Mouse (Mus musculus): ENCODE measurements at regions not wholly inside any gene's neighbourhood (a gene's known extent, or its start where the extent isn't known, plus 50 kb on each side); places are given as distances from the start of the nearest gene placed in this dataset.

DNA sequence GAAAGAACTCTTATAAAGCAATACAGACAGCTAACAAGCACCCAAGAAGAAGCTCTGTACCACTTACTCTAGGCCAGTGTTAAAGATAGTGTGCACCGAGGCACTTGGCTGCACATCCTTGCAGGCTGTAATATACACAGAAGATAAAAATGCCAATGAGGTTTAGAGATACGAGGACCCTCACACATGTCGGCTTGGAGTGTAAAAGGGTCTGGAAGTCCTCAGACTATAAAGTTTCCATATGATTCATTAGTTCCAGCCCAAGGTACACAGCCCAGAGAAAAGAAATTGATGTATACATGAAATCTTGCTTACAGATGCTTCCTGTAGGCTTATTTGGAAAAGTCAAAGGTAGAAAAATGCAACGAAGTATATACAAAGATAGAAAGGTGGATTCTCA lies 800.3 kb upstream of the Lrrc6 start:
- in situ Hi-C loops (cut with MboI), result no loop called here

DNA sequence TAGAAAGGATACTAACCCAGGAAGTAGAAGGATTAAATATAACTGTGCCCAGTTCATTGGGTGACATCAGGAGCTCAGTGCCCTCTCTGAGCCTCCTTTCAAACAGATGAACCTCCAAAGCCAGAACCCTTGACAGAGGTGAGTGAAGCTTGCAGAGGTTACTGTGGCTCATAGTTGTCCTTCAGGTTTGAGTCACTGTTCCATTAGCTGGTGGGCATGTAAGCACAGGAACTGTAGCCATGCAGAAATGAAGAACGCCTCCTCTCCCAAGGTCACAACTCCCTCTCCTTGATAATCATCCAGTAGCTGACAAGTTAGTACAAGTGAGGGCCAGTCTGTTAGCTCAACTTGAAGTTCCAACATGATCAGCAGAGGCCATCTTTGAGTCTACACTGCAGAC lies 794.1 kb upstream of the Lrrc6 start:
- in situ Hi-C loops (cut with MboI), result no loop called here

DNA sequence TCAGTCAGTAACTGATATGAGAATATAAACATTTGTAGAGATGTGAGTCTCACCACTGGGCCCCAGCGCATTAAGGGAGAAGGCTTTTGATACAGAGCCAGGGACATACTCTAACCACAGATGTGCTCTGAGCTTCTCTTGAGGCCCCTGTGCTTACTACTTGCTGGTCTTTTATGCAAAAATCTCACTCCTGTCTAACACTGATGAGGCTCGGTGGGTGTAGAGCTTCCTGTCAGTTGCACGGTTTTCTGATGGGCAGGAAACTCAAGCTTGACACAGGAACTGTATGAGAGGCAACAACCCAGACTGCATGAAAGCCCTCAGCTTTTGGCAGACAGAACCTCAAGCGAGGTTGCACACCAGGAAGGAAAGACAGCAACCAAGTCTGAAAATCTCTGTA lies 789.0 kb upstream of the Lrrc6 start:
- in situ Hi-C loops (cut with MboI), result no loop called here

DNA sequence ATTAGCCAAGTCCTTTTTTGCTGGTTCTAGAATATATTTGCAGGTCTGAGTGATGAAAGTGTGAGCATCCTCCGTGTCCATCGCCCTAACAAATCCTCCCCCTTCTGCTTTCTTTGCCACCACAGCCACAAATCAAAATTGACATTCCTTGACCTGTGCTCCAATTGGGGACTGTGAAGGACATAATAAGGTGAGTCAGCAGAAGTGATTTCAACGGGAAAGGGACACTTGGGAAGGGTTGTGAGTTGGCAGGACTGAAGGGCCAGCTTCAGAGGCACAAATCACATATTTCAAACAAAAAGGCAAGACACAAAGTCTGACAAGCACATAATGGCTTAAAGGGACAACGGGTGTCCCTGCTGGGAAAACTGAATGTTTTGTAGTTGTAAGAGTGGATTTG lies 784.2 kb upstream of the Lrrc6 start:
- in situ Hi-C loops (cut with MboI), result no loop called here

DNA sequence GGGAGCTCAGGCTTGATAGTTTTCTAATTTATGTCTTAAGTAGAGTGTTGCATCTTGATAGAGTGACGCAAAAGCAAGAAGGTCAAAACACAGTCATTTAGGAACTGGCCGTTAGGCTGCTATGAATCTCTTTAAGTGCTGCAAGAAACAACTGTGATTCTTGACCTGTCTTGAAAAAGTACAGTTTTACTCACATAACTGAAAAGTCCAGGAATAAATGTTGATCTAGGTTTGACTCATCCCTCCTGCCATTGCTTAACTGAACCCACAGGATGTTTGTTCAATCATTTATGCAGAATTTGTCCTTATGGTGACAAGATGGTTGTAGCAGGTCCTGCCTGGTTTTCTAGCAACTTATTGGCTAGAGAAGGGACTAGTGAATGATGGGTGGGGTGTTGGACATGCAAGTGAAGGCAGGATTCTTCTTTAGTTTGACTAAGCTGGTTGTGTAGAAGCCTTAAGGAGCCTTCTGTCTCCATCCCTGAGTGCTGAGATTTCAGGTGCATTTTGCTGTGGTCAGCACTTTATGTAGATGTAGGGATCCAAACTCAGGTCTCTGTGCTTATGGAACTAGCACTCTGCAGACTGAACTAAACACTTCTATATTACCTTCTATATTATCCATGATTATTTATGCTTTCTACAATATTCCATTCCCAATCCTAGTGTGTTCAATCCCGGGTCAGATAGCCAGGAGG lies 782.7 kb upstream of the Lrrc6 start:
- in situ Hi-C loops (cut with MboI), result no loop called here

DNA sequence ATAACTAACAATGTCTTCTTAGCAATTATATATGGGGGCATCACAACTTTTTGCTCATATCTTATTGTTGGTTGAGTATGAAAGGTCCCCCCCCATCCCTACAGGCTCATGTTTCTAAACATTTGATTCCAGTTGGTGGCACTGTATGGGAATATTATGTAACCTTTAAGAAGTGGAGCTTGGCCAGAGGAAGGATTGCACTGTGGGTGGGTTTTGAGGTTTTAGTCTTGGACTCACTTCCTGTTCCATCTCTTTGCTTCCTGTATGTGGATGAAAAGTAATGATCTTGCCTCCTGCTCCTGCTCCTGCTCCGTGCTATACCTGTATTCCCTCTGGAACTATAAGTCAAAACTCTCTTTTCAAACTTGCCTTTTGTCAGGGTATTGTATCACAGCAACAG lies 778.2 kb upstream of the Lrrc6 start:
- in situ Hi-C loops (cut with MboI), result no loop called here

DNA sequence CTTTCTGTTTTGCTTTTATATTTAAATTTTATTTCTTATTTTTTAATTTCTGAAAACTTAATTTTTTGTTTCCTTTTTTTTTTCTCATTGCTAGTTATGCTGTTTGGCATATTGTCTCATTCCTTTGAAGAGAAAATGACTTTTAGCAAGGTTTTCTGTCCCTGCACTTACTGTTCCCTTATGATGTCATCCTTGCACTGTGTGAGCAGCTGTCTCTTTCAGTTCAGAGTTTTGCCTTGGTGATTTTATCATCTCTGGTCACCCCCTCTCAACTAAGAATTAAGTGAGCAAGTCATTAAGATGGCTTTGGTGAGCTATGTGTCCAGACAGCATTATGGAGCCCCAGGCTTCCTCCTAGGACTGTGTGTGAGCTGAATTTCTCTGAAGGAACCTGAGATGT lies 774.3 kb upstream of the Lrrc6 start:
- in situ Hi-C loops (cut with MboI), result no loop called here

DNA sequence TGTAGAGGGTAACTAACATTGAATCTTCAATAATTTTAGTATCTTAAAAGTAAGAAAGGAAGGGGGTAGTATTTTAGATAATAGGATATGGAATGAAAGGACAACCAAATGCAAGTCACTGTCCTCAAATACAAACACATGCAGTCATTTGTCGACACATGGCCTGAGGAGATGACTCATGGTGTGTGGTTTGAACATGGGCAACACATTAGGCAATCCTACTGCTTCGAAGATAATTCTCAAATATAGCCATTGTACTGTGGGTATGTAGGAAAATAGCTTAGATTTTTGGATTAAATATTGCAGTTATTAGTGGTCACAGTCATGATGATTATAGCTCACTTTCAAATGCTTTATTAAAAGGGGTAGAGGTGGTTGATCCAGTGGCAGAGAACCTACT lies 771.7 kb upstream of the Lrrc6 start:
- in situ Hi-C loops (cut with MboI), result no loop called here

DNA sequence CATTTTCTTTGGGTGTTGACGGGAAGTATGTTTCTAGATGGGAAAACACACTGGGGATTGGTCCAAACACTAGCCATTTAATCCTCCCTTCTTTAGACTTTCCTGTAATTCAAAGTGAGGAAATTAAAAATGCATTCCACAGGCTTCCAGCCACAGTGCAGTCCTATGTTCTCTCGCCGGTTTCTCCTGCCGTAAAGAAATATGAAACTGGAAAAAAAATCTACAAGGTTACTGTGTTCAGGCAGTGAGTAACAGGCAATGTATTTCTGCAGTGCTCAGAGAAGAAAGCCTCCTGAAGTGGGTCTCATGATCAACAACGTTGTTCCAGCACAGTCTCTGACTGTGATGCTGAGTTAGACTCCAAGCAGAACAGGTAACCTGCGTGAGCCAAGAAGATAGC lies 763.0 kb upstream of the Lrrc6 start:
- in situ Hi-C loops (cut with MboI), result no loop called here

DNA sequence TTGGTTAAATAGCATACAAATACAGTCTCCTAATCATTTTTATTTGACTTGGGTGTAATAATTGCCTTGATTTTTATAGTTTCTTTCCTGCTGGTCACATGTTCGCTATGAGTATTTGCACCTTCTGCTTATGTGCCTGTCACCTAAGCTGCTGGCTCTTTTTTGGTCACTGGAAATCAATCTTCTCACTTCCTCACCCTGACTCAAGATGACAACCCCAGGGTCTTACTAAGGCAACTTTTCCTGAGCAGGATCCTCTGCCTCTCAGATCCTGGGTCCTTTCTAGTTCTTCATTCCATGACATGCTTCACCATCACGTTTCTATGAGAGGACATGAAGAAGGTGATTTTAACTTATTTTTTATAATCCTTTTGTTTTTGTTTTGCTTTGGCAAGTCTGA lies 762.6 kb upstream of the Lrrc6 start:
- in situ Hi-C loops (cut with MboI), result no loop called here

DNA sequence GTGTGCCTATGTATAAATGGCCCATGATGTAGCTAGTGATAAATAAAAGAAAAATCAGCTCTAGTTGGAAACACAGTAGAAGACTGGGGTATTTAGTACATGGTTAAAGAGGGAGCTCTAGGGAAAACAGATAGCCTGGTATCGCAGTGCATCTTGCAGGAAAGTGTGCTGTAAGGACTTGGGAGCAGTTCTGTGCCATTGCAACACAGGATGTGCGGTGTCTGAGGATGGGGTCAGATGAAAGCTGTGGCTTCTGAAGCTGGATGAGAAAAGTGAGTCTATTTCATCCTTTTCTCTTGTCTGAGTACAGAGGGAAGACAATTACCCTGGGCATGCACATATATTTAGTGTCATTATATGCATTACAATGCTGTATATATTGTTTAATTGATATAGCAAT lies 761.6 kb upstream of the Lrrc6 start:
- in situ Hi-C loops (cut with MboI), result no loop called here

DNA sequence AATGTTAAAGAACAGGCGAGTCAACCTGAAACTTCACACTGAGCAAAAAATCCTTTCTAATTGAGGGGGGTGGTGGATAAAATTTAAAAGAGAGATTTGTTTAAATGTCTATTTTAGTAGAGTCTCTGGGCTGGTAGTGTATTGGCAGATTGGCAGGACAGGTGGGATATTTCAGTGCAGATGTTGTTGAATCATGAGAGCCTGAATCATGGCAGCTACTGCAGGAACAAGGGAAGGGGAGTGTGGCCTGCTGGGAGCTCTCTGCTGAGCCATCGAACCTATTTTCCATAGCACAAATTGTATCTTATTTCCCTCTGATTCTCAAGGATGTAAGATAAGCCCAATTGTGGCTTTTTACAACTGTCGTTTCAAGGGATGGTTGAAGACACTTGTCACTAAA lies 760.0 kb upstream of the Lrrc6 start:
- in situ Hi-C loops (cut with MboI), result no loop called here

DNA sequence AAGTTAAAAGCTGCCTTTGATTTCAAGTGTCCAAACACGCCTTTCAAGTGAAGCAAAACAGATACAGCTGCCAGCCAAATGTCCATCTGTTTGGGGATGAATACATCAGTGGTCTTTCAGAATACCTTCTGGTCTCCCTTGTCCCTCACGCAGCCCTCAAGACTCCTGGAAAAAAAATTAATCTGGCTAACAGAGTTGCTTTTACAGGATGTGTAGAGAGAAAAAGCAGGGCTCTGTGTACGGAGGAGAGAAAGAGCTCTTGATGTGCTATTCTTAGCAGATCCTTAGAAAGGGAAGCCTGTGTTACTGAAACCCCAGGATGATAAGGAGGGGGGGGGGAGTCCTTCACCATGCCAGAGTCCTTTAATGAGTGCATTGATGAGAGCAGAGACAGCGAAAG lies 748.4 kb upstream of the Lrrc6 start:
- in situ Hi-C loops (cut with MboI), result no loop called here

DNA sequence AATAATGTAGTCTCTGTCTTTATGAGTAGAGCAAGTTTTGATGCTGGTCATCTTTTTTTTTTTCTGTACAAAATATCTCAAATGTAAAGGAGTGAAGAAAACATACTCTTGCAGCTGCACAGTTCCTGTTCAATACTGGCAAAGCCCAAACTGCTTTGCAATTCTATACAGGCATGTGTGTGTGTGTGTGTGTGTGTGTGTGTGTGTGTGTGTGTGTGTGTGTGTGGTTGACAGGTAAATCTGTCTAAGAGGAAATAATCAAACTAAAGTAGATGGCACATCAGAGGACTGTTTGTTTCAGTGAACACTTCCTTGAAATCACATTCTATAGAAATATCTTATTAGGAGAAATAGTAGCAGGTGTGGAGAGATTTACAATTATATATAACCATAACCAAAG lies 747.8 kb upstream of the Lrrc6 start:
- in situ Hi-C loops (cut with MboI), result no loop called here

DNA sequence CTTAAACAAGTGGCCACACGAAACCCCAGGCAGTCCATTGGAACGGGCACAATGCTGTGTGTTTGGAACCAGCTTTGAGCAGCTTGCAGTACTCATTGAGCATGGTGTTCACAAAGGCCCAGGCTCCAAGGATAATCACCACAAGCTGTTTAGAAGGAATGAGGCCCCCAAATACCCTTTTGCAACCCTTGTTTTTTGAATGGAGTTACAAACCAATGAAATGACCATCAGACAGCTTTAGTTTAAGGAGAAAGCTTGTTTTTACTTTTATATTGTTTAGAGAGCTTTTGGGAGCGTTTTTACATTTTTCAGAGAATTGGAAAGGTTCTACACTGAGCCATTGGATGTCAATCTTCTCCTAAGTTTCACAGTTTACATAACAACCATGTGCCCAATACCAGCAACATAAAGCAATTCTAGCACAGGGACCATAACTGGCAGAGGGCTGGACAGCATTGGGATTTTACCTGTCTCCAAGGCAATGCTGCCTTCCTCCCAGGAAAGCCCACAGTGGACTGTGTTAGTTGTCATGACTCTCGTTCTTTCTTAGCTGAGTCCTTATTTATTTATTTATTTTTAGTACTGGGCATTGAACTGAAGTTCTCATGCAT lies 745.1 kb upstream of the Lrrc6 start:
- in situ Hi-C loops (cut with MboI), result no loop called here

DNA sequence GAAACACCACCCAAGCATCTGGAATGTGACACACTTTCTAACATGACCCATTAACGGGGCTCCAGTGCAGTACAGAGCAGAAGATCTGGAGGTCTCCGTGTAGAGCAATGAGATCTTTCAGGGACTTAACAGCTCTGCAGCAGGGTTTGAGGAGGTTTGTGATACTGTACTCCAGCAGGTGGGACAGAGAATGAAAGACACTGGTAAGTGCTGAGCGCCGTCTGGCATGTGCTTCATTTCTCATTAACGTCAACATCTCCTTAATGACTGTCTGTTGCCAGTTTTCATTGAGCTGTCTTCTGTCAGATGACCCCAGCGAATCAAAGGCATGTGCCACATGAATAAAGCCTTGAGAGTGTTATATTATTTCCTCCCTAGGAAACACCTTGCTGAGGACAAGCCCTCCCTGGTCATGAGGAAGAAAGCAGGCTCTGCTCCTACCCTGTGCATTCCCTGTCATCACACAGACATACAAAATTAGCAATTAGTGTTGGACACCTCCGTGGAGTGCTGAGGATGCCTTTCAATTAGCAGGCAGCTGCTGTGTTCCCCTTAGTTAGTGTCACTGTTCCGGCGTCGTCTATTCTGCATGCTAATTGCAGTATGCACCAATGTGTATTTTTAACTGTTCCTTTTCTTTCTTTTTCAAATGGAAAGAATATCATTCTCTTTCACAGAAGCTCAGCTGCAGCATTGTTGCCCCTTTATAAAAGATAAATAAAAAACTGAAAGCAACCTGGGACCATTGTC lies 744.4 kb upstream of the Lrrc6 start:
- in situ Hi-C loops (cut with MboI), result no loop called here

DNA sequence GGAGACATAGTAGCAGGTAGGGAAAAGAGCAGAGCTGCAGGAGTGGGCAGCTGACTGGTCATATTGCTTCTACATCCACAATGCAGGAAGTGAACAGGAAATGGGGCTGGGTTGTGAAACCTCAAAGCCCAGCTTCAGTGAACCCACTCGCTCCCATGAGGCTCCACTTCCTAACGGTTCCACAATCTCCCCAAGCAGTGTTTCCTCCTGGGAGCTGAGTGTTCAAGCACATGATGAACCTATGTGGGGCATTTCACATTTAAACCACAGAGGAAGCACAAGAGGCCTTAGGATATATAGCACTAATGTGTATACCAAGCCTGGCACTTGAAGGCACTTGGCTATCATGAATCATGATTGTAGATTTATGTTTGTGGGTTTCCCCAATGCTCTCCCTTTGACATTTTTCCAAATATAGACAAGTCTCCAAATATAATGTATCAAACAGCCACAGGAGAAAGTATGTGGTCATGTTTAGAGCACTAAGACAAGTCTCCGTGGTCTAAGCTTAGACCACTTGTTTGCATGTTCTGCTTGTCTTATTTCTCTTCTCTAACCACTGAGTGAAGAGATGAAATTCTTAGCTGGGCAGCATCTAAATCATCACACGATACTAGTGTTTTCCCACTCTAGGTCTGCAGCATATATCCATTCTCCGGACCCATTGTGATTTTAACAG lies 734.5 kb upstream of the Lrrc6 start:
- in situ Hi-C loops (cut with MboI), result no loop called here

DNA sequence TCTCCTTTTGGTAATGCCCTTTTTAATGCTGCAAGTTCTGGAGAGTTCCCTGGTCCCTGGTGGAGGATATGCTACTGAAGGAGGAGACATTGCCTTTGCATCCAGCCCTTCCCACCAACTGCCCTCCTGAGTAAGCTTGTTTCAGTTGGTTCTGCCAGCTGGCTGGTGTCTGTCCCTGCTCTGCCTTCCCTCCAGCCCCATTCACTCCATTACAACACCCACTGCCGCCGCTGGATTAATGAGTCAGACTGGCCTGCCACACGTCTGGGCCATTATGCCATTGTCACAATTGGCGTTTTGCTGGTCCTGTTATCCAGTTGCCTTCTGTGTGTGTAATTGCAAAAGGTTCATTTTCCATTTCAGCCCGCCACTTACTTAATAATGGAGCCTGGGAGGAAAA lies 728.6 kb upstream of the Lrrc6 start:
- in situ Hi-C loops (cut with MboI), result no loop called here

DNA sequence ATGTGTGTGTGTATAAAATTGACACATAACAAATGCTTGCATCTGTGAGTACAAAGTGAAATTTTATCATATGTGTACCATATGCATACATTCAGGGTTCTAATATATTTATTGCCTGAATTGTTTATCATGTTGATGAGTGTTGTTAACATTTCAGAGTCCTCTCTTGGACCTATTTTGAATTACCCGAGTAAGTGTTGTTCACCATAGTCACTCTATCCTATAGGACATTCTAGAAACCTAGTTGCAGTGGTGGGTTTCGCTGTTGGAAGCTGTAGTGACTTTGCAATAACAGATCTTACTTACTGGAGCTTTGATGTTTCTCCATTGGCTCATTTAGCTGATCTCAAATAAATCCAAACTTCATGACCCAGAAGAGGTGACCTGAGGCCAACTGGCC lies 727.9 kb upstream of the Lrrc6 start:
- in situ Hi-C loops (cut with MboI), result no loop called here

DNA sequence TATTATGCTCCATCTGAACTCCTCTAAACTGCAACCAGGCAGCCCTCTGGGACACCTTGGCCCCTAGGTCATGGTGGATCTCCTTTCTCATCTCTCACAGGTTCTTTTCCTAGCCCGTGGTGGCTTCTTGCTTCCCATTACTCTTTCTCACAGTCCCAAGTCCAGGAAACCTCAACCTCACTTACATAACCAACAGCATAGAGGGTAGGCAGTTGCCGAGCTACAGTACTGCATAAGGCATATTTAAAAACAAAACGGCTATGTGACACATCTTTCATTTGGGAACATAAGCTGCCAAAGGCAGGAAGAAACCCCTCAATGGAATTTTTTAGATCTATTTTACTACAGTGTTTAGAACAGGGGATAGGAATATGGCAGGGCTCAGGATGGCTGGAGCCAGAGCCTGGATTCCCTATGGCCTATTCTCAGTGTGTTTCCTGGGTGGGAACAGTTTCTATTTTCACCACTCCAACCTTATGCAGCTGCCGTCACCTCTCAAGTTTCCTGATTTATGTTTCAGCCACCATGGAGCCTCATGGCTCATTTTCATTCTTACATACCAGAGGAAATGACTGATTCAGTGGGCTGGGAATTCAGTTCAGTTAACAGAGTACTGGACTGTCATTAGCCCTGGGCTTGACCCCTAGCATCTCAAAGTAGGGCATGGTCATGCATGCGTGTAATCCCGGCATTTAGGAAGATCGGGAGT lies 726.9 kb upstream of the Lrrc6 start:
- in situ Hi-C loops (cut with MboI), result no loop called here

DNA sequence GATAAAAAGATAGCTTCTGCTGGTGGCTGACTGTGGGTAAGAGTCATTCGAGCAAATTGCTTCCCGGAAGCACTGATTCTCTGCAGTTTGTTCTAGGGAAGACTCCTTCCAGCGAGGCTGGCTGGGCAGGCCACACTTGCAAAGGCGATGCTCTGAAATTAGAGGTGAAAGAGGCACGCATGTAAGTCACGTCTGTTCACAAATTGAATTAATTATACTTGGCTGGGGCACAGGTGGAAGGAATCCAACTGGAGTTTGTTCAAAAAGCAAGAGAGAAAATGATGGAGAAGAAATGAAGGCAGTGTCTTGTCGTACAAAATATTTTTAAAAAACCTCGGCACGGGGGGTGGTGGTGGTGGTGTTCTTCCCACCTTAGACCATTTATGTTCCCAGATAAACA lies 726.2 kb upstream of the Lrrc6 start:
- in situ Hi-C loops (cut with MboI), result no loop called here

Measured in mature B cell (primary cell).